Mouse (Mus musculus) adipose tissue, adult 10 weeks (tissue): Measurements from ENCODE around the gene Cxcr1. TPM values are rescaled to one million over a fixed set of nuclear protein-coding genes. Genes with fewer than 3 reads are reported as not detected.

Experiments used
- polyA plus RNA-seq: library from polyadenylated mRNA; stranded (reverse); fragments of 350-450 nt; fragmentation: Illumina TruSeq; extraction: RNeasy Lipid Tissue Mini Kit (QIAGEN cat#74804); gene quantifications from one replicate; pipeline ENCODE4 v1.2.3, GENCODE M21; 2014; ENCODE audit warnings: low read depth, low replicate concordance

The Cxcr1 gene
- polyA plus RNA-seq, result not detected

GRCm38 (mm10) chr1:74194445-74194844 is at the start of gene Cxcr1:
TSS of gene Cxcr1 (minus strand) at chr1:74194631.

GRCm38 (mm10) chr1:74235938-74236589 is 41.6 kb upstream of the Cxcr1 start, which contains the start of gene Arpc2:
TSS of gene Arpc2 (plus strand) at chr1:74236084.

GRCm38 (mm10) chr1:74153461-74154184 is 40.8 kb downstream of the Cxcr1 start, which contains the start of gene Cxcr2:
TSS of gene Cxcr2 (plus strand) at chr1:74153989.

Other genes starting within 250 kb of the Cxcr1 start
- 215 TPM for gene Tns1, start 70.2 kb downstream of the Cxcr1 start, polyA plus RNA-seq
- 2.5 TPM for gene Rufy4, start 69.1 kb downstream of the Cxcr1 start, polyA plus RNA-seq
- 0.14 TPM for gene Cxcr2, start 40.6 kb downstream of the Cxcr1 start, polyA plus RNA-seq
- 299 TPM for gene Arpc2, start 41.5 kb upstream of the Cxcr1 start, polyA plus RNA-seq
- gene Gpbar1, start 83.9 kb upstream of the Cxcr1 start, polyA plus RNA-seq, result 0.60 TPM
- 181 TPM for gene Aamp, start 90.1 kb upstream of the Cxcr1 start, polyA plus RNA-seq
- gene Pnkd, start 90.3 kb upstream of the Cxcr1 start, polyA plus RNA-seq, result 113 TPM
- gene Tmbim1, start 111.0 kb upstream of the Cxcr1 start, polyA plus RNA-seq, result 80.6 TPM
- gene Catip, start 167.5 kb upstream of the Cxcr1 start, polyA plus RNA-seq, result 3.6 TPM
- gene Slc11a1, start 180.6 kb upstream of the Cxcr1 start, polyA plus RNA-seq, result 16.4 TPM
- gene Ctdsp1, start 196.9 kb upstream of the Cxcr1 start, polyA plus RNA-seq, result 73.3 TPM
- 3.4 TPM for gene Vil1, start 214.7 kb upstream of the Cxcr1 start, polyA plus RNA-seq